Mouse (Mus musculus) lung, adult 2 months (tissue): ENCODE results near the gene Pdcl3. TPM values are rescaled to one million over a fixed set of nuclear protein-coding genes. Genes with fewer than 3 reads are reported as not detected.
A peak's percentile ranks its signal among the peaks of the same experiment; 100 is the strongest.

Experiments used
- DNase-seq: peaks from one replicate; pipeline ENCODE4 v3.0.0; 2022
- H3K4me1 ChIP-seq: fragments of 200-500 bp; 2 replicates; pipeline ENCODE4 v1.6.1; 2011; ENCODE audit warnings: low read length; ENCODE audit not compliant: control insufficient read depth, insufficient read depth
- H3K4me3 ChIP-seq: fragments of 200-500 bp; replicated peaks from 2 replicates; pipeline ENCODE3; 2011; ENCODE audit warnings: low read depth, mild to moderate bottlenecking, control low read depth, low read length; ENCODE audit errors: extremely low read depth
- CTCF ChIP-seq: fragments of 200-500 bp; IDR thresholded peaks from 2 replicates; pipeline ENCODE4 v1.5.1; 2011; ENCODE audit warnings: mild to moderate bottlenecking, low read length, control low read depth; ENCODE audit not compliant: insufficient read depth
- POLR2A ChIP-seq: fragments of 200-500 bp; IDR thresholded peaks from 2 replicates; pipeline ENCODE4 v1.6.1; 2011; ENCODE audit warnings: low read depth, mild to moderate bottlenecking, control low read depth, low read length, borderline replicate concordance; ENCODE audit errors: extremely low read depth
- WGBS: fragments of 180-500 bp; shearing (Covaris S2); methylation state at CpG from one replicate; pipeline ENCODE4 v1.1.7; 2018; 5-methylcytosine and 5-hydroxymethylcytosine counted together
- polyA plus RNA-seq: library from polyadenylated mRNA; depleted of rRNA; stranded (reverse); fragments of >200 nt; gene quantifications from 2 replicates; pipeline ENCODE4 v1.2.3, GENCODE M21; 2012; rRNA removed

Pdcl3 gene
- polyA plus RNA-seq = 25.7 and 44.5 TPM in 2 replicates

- H3K4me1 ChIP-seq = peaks cover 6% of the 10 kb centered on the region; the same call in 1 of the 2 replicates
- TF ChIP-seq CTCF (no peak), POLR2A (no peak)
- WGBS = 84% methylated on average over 3 of the region's 3 CpGs
- no peak for DNase-seq
- no peak within 1 kb of the TSS for H3K4me3 ChIP-seq
Measured at GRCm38 (mm10) chr1:38985308-38985707, at the start of gene Pdcl3. Gene Pdcl3, plus strand, starts transcription at chr1:38985608.

GRCm38 (mm10) chr1:38936780-38937179 is 48.6 kb upstream of the Pdcl3 start:
- no peak for DNase-seq
- no peak for TF ChIP-seq POLR2A
- peak; percentile 60 for TF ChIP-seq CTCF
- WGBS = 22% methylated on average over 6 of the region's 6 CpGs
- no peak overlapping the region for H3K4me3 ChIP-seq
- no peaks in the 10 kb centered on the region for H3K4me1 ChIP-seq

- TF ChIP-seq CTCF (no peak), POLR2A (no peak)
- Histone ChIP-seq H3K4me3 (no peak within 1 kb of the TSS), H3K4me1 (no peaks in the 10 kb centered on the region)
- 70% methylated on average over 6 of the region's 6 CpGs for WGBS
- DNase-seq = no peak
Measured at GRCm38 (mm10) chr1:38938849-38939248, 46.6 kb upstream of the Pdcl3 start, which contains the start of gene Nms. Gene Nms, plus strand, starts transcription at chr1:38939149.

- TF ChIP-seq CTCF (no peak), POLR2A (no peak)
- DNase-seq = no peak
Measured at GRCm38 (mm10) chr1:38939608-38940007, 45.8 kb upstream of the Pdcl3 start.

GRCm38 (mm10) chr1:38956457-38956856 is 29.0 kb upstream of the Pdcl3 start:
- Histone ChIP-seq H3K4me1 (no peaks in the 10 kb centered on the region), H3K4me3 (no peak overlapping the region)
- WGBS = 92% methylated on average over 3 of the region's 3 CpGs
- DNase-seq = no peak
- TF ChIP-seq POLR2A = no peak
- no peak for TF ChIP-seq CTCF

More at GRCm38 (mm10) chr1:38939608-38940007, 45.8 kb upstream of the Pdcl3 start:
- Histone ChIP-seq H3K4me3 (no peak overlapping the region), H3K4me1 (no peaks in the 10 kb centered on the region)
- WGBS = 3% methylated on average over 5 of the region's 5 CpGs

GRCm38 (mm10) chr1:38969116-38969515 is 16.3 kb upstream of the Pdcl3 start:
- DNase-seq = no peak
- TF ChIP-seq CTCF (no peak), POLR2A (no peak)
- WGBS = 88% methylated on average over 1 of the region's 1 CpGs
- no peak overlapping the region for H3K4me3 ChIP-seq
- no peaks in the 10 kb centered on the region for H3K4me1 ChIP-seq

GRCm38 (mm10) chr1:38971712-38972111 is 13.7 kb upstream of the Pdcl3 start:
- no peak for DNase-seq
- WGBS = 79% methylated on average over 3 of the region's 3 CpGs
- Histone ChIP-seq H3K4me1 (no peaks in the 10 kb centered on the region), H3K4me3 (no peak overlapping the region)
- no peak for TF ChIP-seq CTCF

- H3K4me3 ChIP-seq = no peak overlapping the region
- TF ChIP-seq POLR2A (no peak), CTCF (no peak)
- H3K4me1 ChIP-seq = no peaks in the 10 kb centered on the region
- DNase-seq = no peak
- WGBS = 77% methylated on average over 9 of the region's 9 CpGs
Measured at GRCm38 (mm10) chr1:38972986-38973592, 12.3 kb upstream of the Pdcl3 start.

- H3K4me1 ChIP-seq = no peaks in the 10 kb centered on the region
- H3K4me3 ChIP-seq = no peak overlapping the region
- no peak for DNase-seq
- TF ChIP-seq POLR2A (no peak), CTCF (no peak)
- WGBS = 71% methylated on average over 7 of the region's 7 CpGs
Measured at GRCm38 (mm10) chr1:38979953-38980352, 5.5 kb upstream of the Pdcl3 start.

- no peak for DNase-seq
- Histone ChIP-seq H3K4me3 (no peak overlapping the region), H3K4me1 (peaks cover 6% of the 10 kb centered on the region; the same call in 1 of the 2 replicates)
- no peak for TF ChIP-seq POLR2A
- TF ChIP-seq CTCF = no peak
- WGBS = 24% methylated on average over 2 of the region's 2 CpGs
Measured at GRCm38 (mm10) chr1:38983870-38984269, 1.5 kb upstream of the Pdcl3 start.
